Mouse (Mus musculus) lung, adult 2 months (tissue): Measurements from ENCODE around the gene Atp11a.

Experiments
- CTCF ChIP-seq: fragments of 200-500 bp; IDR thresholded peaks from 2 replicates; pipeline ENCODE4 v1.5.1; 2011; ENCODE audit warnings: mild to moderate bottlenecking, low read length, control low read depth; ENCODE audit not compliant: insufficient read depth
- POLR2A ChIP-seq: fragments of 200-500 bp; IDR thresholded peaks from 2 replicates; pipeline ENCODE4 v1.6.1; 2011; ENCODE audit warnings: low read depth, mild to moderate bottlenecking, control low read depth, low read length, borderline replicate concordance; ENCODE audit errors: extremely low read depth

GRCm38 (mm10) chr8:12809516-12809915 is 52.7 kb downstream of the Atp11a start:
- TF ChIP-seq CTCF = no peak
- TF ChIP-seq POLR2A = no peak
